8 mouse cellular contexts compared by ENCODE assay signal in genomic region chr2:18872797-18873196, GRCm38 (mm10).
A peak's percentile ranks its signal among the peaks of the same experiment; 100 is the strongest.
DNase-seq lines count a peak whose midpoint lies in the region; ATAC-seq lines count a peak whose summit lies in the region.

No protein-coding gene starts in this region.

- H3K27me3 ChIP-seq in liver, embryonic 12.5 days (replicated peaks), result no peaks in the 10 kb centered on the region
- no peaks in the 10 kb centered on the region for H3K27me3 ChIP-seq in forebrain, embryonic 16.5 days (replicated peaks; ENCODE audit: control insufficient read depth, insufficient read depth, low read length)
- no peaks in the 10 kb centered on the region for H3K27me3 ChIP-seq in hindbrain, embryonic 14.5 days (ENCODE audit: control insufficient read depth, insufficient read depth, low read length)

- DNase-seq in liver, result peak; percentile 85
- peak; percentile 41 for DNase-seq in cerebellum, adult 11 months
- peak; percentile 75 for DNase-seq in hindbrain, embryonic 14.5 days (ENCODE audit: low spot score)
- DNase-seq in left cerebral cortex, adult 11 months (ENCODE audit: low spot score), result peak; percentile 67
- DNase-seq in spleen, postnatal 4 days (ENCODE audit: low spot score in 2 of 2), result peak; percentile 82 to 91

- 10% methylated on average over 2 of the region's 2 CpGs for WGBS in liver, embryonic 12.5 days (ENCODE audit: insufficient replicate concordance)
- 8% methylated on average over 2 of the region's 2 CpGs for WGBS in forebrain, embryonic 16.5 days
- WGBS in hindbrain, embryonic 14.5 days, result 13% methylated on average over 2 of the region's 2 CpGs

- H3K4me2 ChIP-seq in liver, embryonic 12.5 days, result no peak overlapping the region
- no peak overlapping the region for H3K4me2 ChIP-seq in forebrain, embryonic 16.5 days (ENCODE audit: low read length)
- no peak overlapping the region for H3K4me2 ChIP-seq in hindbrain, embryonic 14.5 days (replicated peaks)

- no peak overlapping the region for H3K4me3 ChIP-seq in liver, embryonic 12.5 days
- no peak overlapping the region for H3K4me3 ChIP-seq in forebrain, embryonic 16.5 days (replicated peaks; ENCODE audit: low read length)
- H3K4me3 ChIP-seq in hindbrain, embryonic 14.5 days (replicated peaks; ENCODE audit: low read length), result no peak overlapping the region

- H3K27ac ChIP-seq in liver, embryonic 12.5 days, result no peak overlapping the region
- H3K27ac ChIP-seq in forebrain, embryonic 16.5 days (ENCODE audit: low read length), result no peak overlapping the region
- H3K27ac ChIP-seq in hindbrain, embryonic 14.5 days, result no peak overlapping the region

- H3K9me3 ChIP-seq in liver, embryonic 12.5 days (replicated peaks), result no peaks in the 10 kb centered on the region
- no peaks in the 10 kb centered on the region for H3K9me3 ChIP-seq in forebrain, embryonic 16.5 days (ENCODE audit: control insufficient read depth, low read length)
- H3K9me3 ChIP-seq in hindbrain, embryonic 14.5 days (ENCODE audit: control insufficient read depth, low read length), result no peaks in the 10 kb centered on the region

- peaks cover 35% of the 10 kb centered on the region for H3K36me3 ChIP-seq in liver, embryonic 12.5 days
- H3K36me3 ChIP-seq in forebrain, embryonic 16.5 days (ENCODE audit: control insufficient read depth, insufficient read depth), result no peaks in the 10 kb centered on the region
- no peaks in the 10 kb centered on the region; the same call in 1 of the 2 replicates for H3K36me3 ChIP-seq in hindbrain, embryonic 14.5 days (replicated peaks; ENCODE audit: control insufficient read depth, insufficient read depth)

- ATAC-seq in liver, embryonic 12.5 days, result no peak; the same call in 1 of the 2 replicates
- peak; percentile 43; the same call in 1 of the 2 replicates for ATAC-seq in forebrain, embryonic 16.5 days
- ATAC-seq in hindbrain, embryonic 14.5 days (ENCODE audit: low FRiP score), result peak; percentile 24; the same call in 1 of the 2 replicates
- ATAC-seq in megakaryocyte-erythroid progenitor cell, adult 5-6 weeks (replicated peaks; ENCODE audit: low FRiP score, low TSS enrichment, poor library complexity, severe bottlenecking), result peak; percentile 71

- H3K9ac ChIP-seq in liver, embryonic 12.5 days, result no peak overlapping the region
- H3K9ac ChIP-seq in forebrain, embryonic 16.5 days (replicated peaks; ENCODE audit: low read depth, low read length), result no peak overlapping the region
- H3K9ac ChIP-seq in hindbrain, embryonic 14.5 days, result no peak overlapping the region

- peaks cover 53% of the 10 kb centered on the region for H3K4me1 ChIP-seq in liver, embryonic 12.5 days
- H3K4me1 ChIP-seq in forebrain, embryonic 16.5 days (replicated peaks; ENCODE audit: control insufficient read depth, insufficient read depth, low read length), result no peaks in the 10 kb centered on the region
- H3K4me1 ChIP-seq in hindbrain, embryonic 14.5 days (replicated peaks; ENCODE audit: control insufficient read depth, insufficient read depth, low read length), result no peaks in the 10 kb centered on the region
